15 mouse cellular contexts compared by ENCODE assay signal in the genomic region with DNA sequence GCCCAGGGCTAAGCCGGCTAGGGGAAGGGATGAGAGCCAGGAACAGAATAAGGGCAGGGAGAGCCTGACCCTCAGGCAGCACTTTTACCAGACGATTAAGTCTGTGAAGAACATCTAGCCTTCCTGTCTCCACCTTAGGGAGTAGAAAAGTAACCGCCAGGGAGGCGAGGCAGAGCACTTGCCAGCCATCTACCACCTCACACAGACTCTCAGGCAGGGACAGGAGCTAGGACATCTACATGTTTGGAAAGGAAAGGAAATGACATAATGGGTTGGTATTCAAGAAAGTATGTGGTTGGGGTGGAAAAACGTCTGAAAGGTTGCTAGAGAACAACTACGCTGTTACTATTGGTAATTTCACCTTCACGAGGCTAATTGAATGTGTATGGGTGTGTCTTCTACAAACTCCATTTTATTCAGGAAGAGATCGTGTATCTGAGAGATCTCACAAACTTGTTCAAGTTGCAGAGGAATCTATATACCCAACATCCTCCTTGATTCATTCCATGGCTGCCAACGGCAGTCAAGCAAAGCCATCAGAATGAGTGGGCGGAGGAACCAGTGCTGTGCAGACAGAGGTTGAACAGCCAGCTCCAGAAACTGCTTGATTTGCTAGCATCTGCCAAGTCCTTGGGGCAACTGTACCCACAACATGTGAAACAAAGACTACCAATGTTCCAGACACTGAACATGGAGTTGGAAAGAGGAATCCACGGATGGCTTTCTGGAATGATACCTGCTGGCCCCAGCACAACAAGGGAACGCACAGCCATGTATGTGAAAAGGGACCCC. TPM values are rescaled to one million over a fixed set of nuclear protein-coding genes. Genes with fewer than 3 reads are reported as not detected.
DNase-seq lines count a peak whose midpoint lies in the region; ATAC-seq lines count a peak whose summit lies in the region.
"Had no signal": no experiment of that assay in that cellular context is flagged by ENCODE, and none has a peak within 500 bp of the region (broad histone marks: within the 10 kb centered on the region; RNA-seq: fewer than 3 reads in every experiment).

No protein-coding gene starts in this region.

- ATAC-seq in heart, embryonic 14.5 days (ENCODE audit: insufficient number of reproducible peaks, insufficient read depth, low FRiP score, low read depth): no peak
- peak; percentile 49 for ATAC-seq in CD4-positive, CD25-positive, alpha-beta regulatory T cell, adult 4 months
- no peak for ATAC-seq in limb, embryonic 15.5 days (ENCODE audit: insufficient number of reproducible peaks, low FRiP score, low TSS enrichment, low read depth)
- no peak for ATAC-seq in forebrain, embryonic 12.5 days (ENCODE audit: low FRiP score)
- ATAC-seq: midbrain, embryonic 16.5 days had no signal

- H3K9ac ChIP-seq in heart, embryonic 14.5 days (ENCODE audit: low read length): no peak overlapping the region
- H3K9ac ChIP-seq in limb, embryonic 15.5 days: no peak overlapping the region
- no peak overlapping the region for H3K9ac ChIP-seq in forebrain, embryonic 12.5 days
- H3K9ac ChIP-seq: embryonic facial prominence, embryonic 12.5 days; hindbrain, embryonic 14.5 days; limb, embryonic 12.5 days had no signal

- H3K4me2 ChIP-seq in heart, embryonic 14.5 days (ENCODE audit: low read length): peak overlapping the region; percentile 43
- no peak overlapping the region for H3K4me2 ChIP-seq in limb, embryonic 15.5 days
- H3K4me2 ChIP-seq in forebrain, embryonic 12.5 days: no peak overlapping the region
- H3K4me2 ChIP-seq: embryonic facial prominence, embryonic 12.5 days; hindbrain, embryonic 14.5 days; limb, embryonic 12.5 days had no signal

- H3K27me3 ChIP-seq in heart, embryonic 14.5 days (ENCODE audit: control insufficient read depth, insufficient read depth, low read length): no peaks in the 10 kb centered on the region
- no peaks in the 10 kb centered on the region for H3K27me3 ChIP-seq in limb, embryonic 15.5 days
- H3K27me3 ChIP-seq in forebrain, embryonic 12.5 days: no peaks in the 10 kb centered on the region
- H3K27me3 ChIP-seq: embryonic facial prominence, embryonic 12.5 days; limb, embryonic 12.5 days had no signal

- 62% methylated on average over 12 of the region's 12 CpGs for WGBS in heart, embryonic 14.5 days
- 67% methylated on average over 12 of the region's 12 CpGs for WGBS in limb, embryonic 15.5 days
- WGBS in forebrain, embryonic 12.5 days: 80% methylated on average over 12 of the region's 12 CpGs

- H3K27ac ChIP-seq in heart, embryonic 14.5 days (replicated peaks in 1 of 2; ENCODE audit: control insufficient read depth in 1 of 2, insufficient read depth in 1 of 2, low read depth in 2 of 2, low read length in 2 of 2): no peak overlapping the region; a peak in 1 of 4 replicates
- H3K27ac ChIP-seq in limb, embryonic 15.5 days: peak overlapping the region; percentile 23
- no peak overlapping the region for H3K27ac ChIP-seq in forebrain, embryonic 12.5 days
- H3K27ac ChIP-seq: embryonic facial prominence, embryonic 12.5 days; hindbrain, embryonic 14.5 days; limb, embryonic 12.5 days had no signal

- H3K4me3 ChIP-seq in heart, embryonic 14.5 days (ENCODE audit: control insufficient read depth in 1 of 2, insufficient read depth in 1 of 2, low read depth in 1 of 2, low read length in 2 of 2): no peak overlapping the region
- no peak overlapping the region for H3K4me3 ChIP-seq in limb, embryonic 15.5 days
- H3K4me3 ChIP-seq in forebrain, embryonic 12.5 days (replicated peaks): no peak overlapping the region
- H3K4me3 ChIP-seq: embryonic facial prominence, embryonic 12.5 days; limb, embryonic 12.5 days had no signal

- no peak for DNase-seq in heart, postnatal 4 days
- DNase-seq in ZHBTc4 (ENCODE audit: low read depth, low spot score): peak; percentile 54
- DNase-seq in gastrocnemius, postnatal 25 days: no peak
- DNase-seq: cerebellum, adult 8-10 months; kidney, adult 8-10 months; lung, postnatal 10 days; right cerebral cortex, postnatal 14 days had no signal

- H3K9me3 ChIP-seq in heart, embryonic 14.5 days (ENCODE audit: control insufficient read depth, low read length): no peaks in the 10 kb centered on the region
- H3K9me3 ChIP-seq in limb, embryonic 15.5 days: no peaks in the 10 kb centered on the region
- H3K9me3 ChIP-seq in forebrain, embryonic 12.5 days: no peaks in the 10 kb centered on the region
- H3K9me3 ChIP-seq: embryonic facial prominence, embryonic 12.5 days; limb, embryonic 12.5 days had no signal

- H3K4me1 ChIP-seq in heart, embryonic 14.5 days (ENCODE audit: control insufficient read depth in 2 of 2, insufficient read depth in 2 of 2, low read length in 2 of 2): peaks cover 5% of the 10 kb centered on the region in 2 experiments; a peak in 2 of 4 replicates
- peaks cover 13% of the 10 kb centered on the region for H3K4me1 ChIP-seq in limb, embryonic 15.5 days
- no peaks in the 10 kb centered on the region for H3K4me1 ChIP-seq in forebrain, embryonic 12.5 days
- H3K4me1 ChIP-seq: embryonic facial prominence, embryonic 12.5 days had no signal

- H3K36me3 ChIP-seq in heart, embryonic 14.5 days (ENCODE audit: control insufficient read depth, insufficient read depth, low read length): no peaks in the 10 kb centered on the region
- H3K36me3 ChIP-seq in limb, embryonic 15.5 days: no peaks in the 10 kb centered on the region
- H3K36me3 ChIP-seq in forebrain, embryonic 12.5 days (replicated peaks): no peaks in the 10 kb centered on the region
- H3K36me3 ChIP-seq: embryonic facial prominence, embryonic 12.5 days; limb, embryonic 12.5 days had no signal

RNA-seq across cellular contexts. Expression of a gene that starts 32.2 kb away (rescaled TPM):
- polyA plus RNA-seq in heart, embryonic 14.5 days (2014; fragmentation: Nextera tagmentation; extraction: Ambion mirVana): 0.74 and 1.6 TPM in 2 replicates
- 1 to 10 TPM; 2.8 to 3.1 TPM for total RNA-seq in heart, postnatal 4 days (2021)
- under 1 TPM; 0.48 to 0.98 TPM for polyA plus RNA-seq in CD4-positive, CD25-positive, alpha-beta regulatory T cell, adult 4 months (2017; shearing (Covaris generic))
- polyA plus RNA-seq in limb, embryonic 15.5 days (2015; fragmentation: Nextera tagmentation; extraction: Ambion mirVana): 1.5 and 2.5 TPM in 2 replicates
- total RNA-seq in gastrocnemius, postnatal 25 days (2021): 1 to 10 TPM; 1.2 to 5.5 TPM
- polyA plus RNA-seq in forebrain, embryonic 12.5 days (2016; fragmentation: Nextera tagmentation; extraction: Ambion mirVana): 0.40 and 0.50 TPM in 2 replicates

RNA-seq across cellular contexts. Expression of a gene that starts 32.3 kb away (rescaled TPM):
- 8.7 and 9.4 TPM in 2 replicates for polyA plus RNA-seq in heart, embryonic 14.5 days (2014; fragmentation: Nextera tagmentation; extraction: Ambion mirVana)
- 10 to 100 TPM; 36.5 to 36.6 TPM for total RNA-seq in heart, postnatal 4 days (2021)
- 1 to 10 TPM; 4.1 to 6.5 TPM for polyA plus RNA-seq in CD4-positive, CD25-positive, alpha-beta regulatory T cell, adult 4 months (2017; shearing (Covaris generic))
- 8.6 and 9.1 TPM in 2 replicates for polyA plus RNA-seq in limb, embryonic 15.5 days (2015; fragmentation: Nextera tagmentation; extraction: Ambion mirVana)
- total RNA-seq in gastrocnemius, postnatal 25 days (2021): 10 to 100 TPM; 15.4 to 15.8 TPM
- 12.8 and 13.1 TPM in 2 replicates for polyA plus RNA-seq in forebrain, embryonic 12.5 days (2016; fragmentation: Nextera tagmentation; extraction: Ambion mirVana)
